Mouse (Mus musculus) myocyte (in vitro differentiated cells): ENCODE measurements around the gene Gipr.

Experiments used
- CEBPB ChIP-seq: IDR thresholded peaks from 2 replicates; pipeline ENCODE4 v1.6.1; 2011; ENCODE audit warnings: mild to moderate bottlenecking, moderate library complexity; ENCODE audit not compliant: poor library complexity, insufficient read depth, severe bottlenecking
- MAX ChIP-seq: IDR thresholded peaks from one replicate; pipeline ENCODE4 v1.6.1; 2011; ENCODE audit warnings: low read depth, mild to moderate bottlenecking, control low read depth
- MYOG ChIP-seq, 3 experiments: IDR thresholded peaks; one replicate each; pipeline ENCODE4 v1.6.1; 2011; ENCODE audit warnings: control low read depth in 2 of 3, low read depth in 2 of 3, mild to moderate bottlenecking in 2 of 3; ENCODE audit not compliant: insufficient read length in 2 of 3, control insufficient read depth in 1 of 3, insufficient read depth in 1 of 3
- POLR2A ChIP-seq: IDR thresholded peaks from one replicate; pipeline ENCODE4 v1.6.1; 2011; ENCODE audit warnings: low read depth, mild to moderate bottlenecking, control low read depth, moderate library complexity; ENCODE audit not compliant: insufficient read length
- POLR2AphosphoS2 ChIP-seq: IDR thresholded peaks from one replicate; pipeline ENCODE4 v1.6.1; 2011; ENCODE audit warnings: low read depth, control low read depth; ENCODE audit not compliant: insufficient read length
- SRF ChIP-seq: IDR thresholded peaks from one replicate; pipeline ENCODE4 v1.6.1; 2011; ENCODE audit warnings: low read depth; ENCODE audit not compliant: control insufficient read depth, insufficient read length
- TCF12 ChIP-seq: IDR thresholded peaks from one replicate; pipeline ENCODE4 v1.6.1; 2011; ENCODE audit warnings: mild to moderate bottlenecking, control low read depth; ENCODE audit not compliant: poor library complexity, insufficient read depth, severe bottlenecking

- no peak for TF ChIP-seq POLR2A
- TF ChIP-seq MAX, result no peak
- TF ChIP-seq SRF, result no peak
- no peak for TF ChIP-seq MYOG (IDR thresholded peaks at IDR 0.05; ENCODE audit: control insufficient read depth in 1 of 3, insufficient read depth in 1 of 3, insufficient read length in 2 of 3, low read depth in 2 of 3)
- no peak for TF ChIP-seq POLR2AphosphoS2
- no peak for TF ChIP-seq TCF12
- TF ChIP-seq CEBPB, result no peak
Observed at GRCm38 (mm10) chr7:19214369-19214768, 48.4 kb upstream of the Gipr start.
